Mouse (Mus musculus): ENCODE results near the gene Bend7. TPM values are rescaled to one million over a fixed set of nuclear protein-coding genes. Genes with fewer than 3 reads are reported as not detected.

Gene Bend7
- total RNA-seq, 1 experiment from 2014 or later = not detected

- ATAC-seq (replicated peaks; ENCODE audit: insufficient number of reproducible peaks, low FRiP score, low TSS enrichment, poor library complexity, severe bottlenecking) = no peak
Observed at GRCm38 (mm10) chr2:4773911-4774310, 56.3 kb downstream of the Bend7 start.

- ATAC-seq (replicated peaks; ENCODE audit: insufficient number of reproducible peaks, low FRiP score, low TSS enrichment, poor library complexity, severe bottlenecking) = no peak
Observed at GRCm38 (mm10) chr2:4777291-4777690, 59.7 kb downstream of the Bend7 start.

GRCm38 (mm10) chr2:4781641-4782040 is 64.0 kb downstream of the Bend7 start:
- ATAC-seq (replicated peaks; ENCODE audit: insufficient number of reproducible peaks, low FRiP score, low TSS enrichment, poor library complexity, severe bottlenecking) = no peak

GRCm38 (mm10) chr2:4782401-4782800 is 64.8 kb downstream of the Bend7 start:
- no peak for ATAC-seq (replicated peaks; ENCODE audit: insufficient number of reproducible peaks, low FRiP score, low TSS enrichment, poor library complexity, severe bottlenecking)

- no peak for ATAC-seq (replicated peaks; ENCODE audit: insufficient number of reproducible peaks, low FRiP score, low TSS enrichment, poor library complexity, severe bottlenecking)
Observed at GRCm38 (mm10) chr2:4782809-4783641, 65.4 kb downstream of the Bend7 start.

- no peak for ATAC-seq (replicated peaks; ENCODE audit: insufficient number of reproducible peaks, low FRiP score, low TSS enrichment, poor library complexity, severe bottlenecking)
Observed at GRCm38 (mm10) chr2:4784012-4784411, 66.4 kb downstream of the Bend7 start.

- no peak for ATAC-seq (replicated peaks; ENCODE audit: insufficient number of reproducible peaks, low FRiP score, low TSS enrichment, poor library complexity, severe bottlenecking)
Observed at GRCm38 (mm10) chr2:4785016-4785415, 67.4 kb downstream of the Bend7 start.

- ATAC-seq (replicated peaks; ENCODE audit: insufficient number of reproducible peaks, low FRiP score, low TSS enrichment, poor library complexity, severe bottlenecking) = no peak
Observed at GRCm38 (mm10) chr2:4787223-4787622, 69.6 kb downstream of the Bend7 start.

GRCm38 (mm10) chr2:4791646-4792045 is 74.0 kb downstream of the Bend7 start:
- ATAC-seq (replicated peaks; ENCODE audit: insufficient number of reproducible peaks, low FRiP score, low TSS enrichment, poor library complexity, severe bottlenecking) = no peak

GRCm38 (mm10) chr2:4792554-4792953 is 74.9 kb downstream of the Bend7 start:
- no peak for ATAC-seq (replicated peaks; ENCODE audit: insufficient number of reproducible peaks, low FRiP score, low TSS enrichment, poor library complexity, severe bottlenecking)

GRCm38 (mm10) chr2:4802395-4803176 is 85.0 kb downstream of the Bend7 start:
- ATAC-seq (replicated peaks; ENCODE audit: insufficient number of reproducible peaks, low FRiP score, low TSS enrichment, poor library complexity, severe bottlenecking) = no peak

GRCm38 (mm10) chr2:4816308-4816707 is 98.7 kb downstream of the Bend7 start:
- no peak for ATAC-seq (replicated peaks; ENCODE audit: insufficient number of reproducible peaks, low FRiP score, low TSS enrichment, poor library complexity, severe bottlenecking)

- no peak for ATAC-seq (replicated peaks; ENCODE audit: insufficient number of reproducible peaks, low FRiP score, low TSS enrichment, poor library complexity, severe bottlenecking)
Observed at GRCm38 (mm10) chr2:4817678-4818077, 100.0 kb downstream of the Bend7 start.

GRCm38 (mm10) chr2:4820230-4820629 is 102.6 kb downstream of the Bend7 start:
- ATAC-seq (replicated peaks; ENCODE audit: insufficient number of reproducible peaks, low FRiP score, low TSS enrichment, poor library complexity, severe bottlenecking) = no peak

GRCm38 (mm10) chr2:4824067-4824466 is 106.4 kb downstream of the Bend7 start:
- no peak for ATAC-seq (replicated peaks; ENCODE audit: insufficient number of reproducible peaks, low FRiP score, low TSS enrichment, poor library complexity, severe bottlenecking)

GRCm38 (mm10) chr2:4828032-4828431 is 110.4 kb downstream of the Bend7 start:
- no peak for ATAC-seq (replicated peaks; ENCODE audit: insufficient number of reproducible peaks, low FRiP score, low TSS enrichment, poor library complexity, severe bottlenecking)

- ATAC-seq (replicated peaks; ENCODE audit: insufficient number of reproducible peaks, low FRiP score, low TSS enrichment, poor library complexity, severe bottlenecking) = no peak
Observed at GRCm38 (mm10) chr2:4828446-4828997, 110.9 kb downstream of the Bend7 start.

GRCm38 (mm10) chr2:4829007-4829406 is 111.4 kb downstream of the Bend7 start:
- no peak for ATAC-seq (replicated peaks; ENCODE audit: insufficient number of reproducible peaks, low FRiP score, low TSS enrichment, poor library complexity, severe bottlenecking)

GRCm38 (mm10) chr2:4829489-4830065 is 111.9 kb downstream of the Bend7 start:
- no peak for ATAC-seq (replicated peaks; ENCODE audit: insufficient number of reproducible peaks, low FRiP score, low TSS enrichment, poor library complexity, severe bottlenecking)

Measured in monocyte, adult 5-6 weeks (primary cell).